Mouse (Mus musculus) heart, embryonic 11.5 days (tissue): ENCODE results near the gene Atg7. TPM values are rescaled to one million over a fixed set of nuclear protein-coding genes. Genes with fewer than 3 reads are reported as not detected.

Source experiments
- ATAC-seq: fragments of 200-750 bp; cut with Nextera tagmentation; replicated peaks from 2 replicates; pipeline ENCODE4 v1.8.0; 2017; ENCODE audit warnings: moderate library complexity; ENCODE audit not compliant: insufficient number of reproducible peaks, low FRiP score, low TSS enrichment
- H3K27ac ChIP-seq: fragments of 300-500 bp; sonication (generic); 2 replicates; pipeline ENCODE4 v1.5.1; 2014; ENCODE audit warnings: mild to moderate bottlenecking, low read depth, low read length
- H3K27me3 ChIP-seq: fragments of 300-500 bp; sonication (generic); 2 replicates; pipeline ENCODE4 v1.6.1; 2014; ENCODE audit warnings: mild to moderate bottlenecking, low read length, mixed read lengths; ENCODE audit not compliant: control insufficient read depth, insufficient read depth
- H3K36me3 ChIP-seq: fragments of 300-500 bp; sonication (generic); 2 replicates; pipeline ENCODE4 v1.6.1; 2014; ENCODE audit warnings: mild to moderate bottlenecking, low read length, moderate library complexity, mixed read lengths; ENCODE audit not compliant: control insufficient read depth, insufficient read depth
- H3K4me1 ChIP-seq: fragments of 300-500 bp; sonication (generic); 2 replicates; pipeline ENCODE4 v1.6.1; 2014; ENCODE audit warnings: low read length; ENCODE audit not compliant: control insufficient read depth, insufficient read depth
- H3K4me2 ChIP-seq: fragments of 300-500 bp; sonication (generic); 2 replicates; pipeline ENCODE4 v1.6.1; 2014; ENCODE audit warnings: mild to moderate bottlenecking, moderate library complexity
- H3K4me3 ChIP-seq: fragments of 300-500 bp; sonication (generic); 2 replicates; pipeline ENCODE4 v1.5.1; 2014; ENCODE audit warnings: low read depth, low read length
- H3K9ac ChIP-seq: fragments of 300-500 bp; sonication (generic); 2 replicates; pipeline ENCODE4 v1.6.1; 2014; ENCODE audit warnings: mild to moderate bottlenecking, low read depth, low read length, moderate library complexity
- H3K9me3 ChIP-seq: fragments of 300-500 bp; sonication (generic); replicated peaks from 2 replicates; pipeline ENCODE4 v1.6.1; 2016; ENCODE audit warnings: low read length; ENCODE audit not compliant: control insufficient read depth
- WGBS: fragments of 180-500 bp; shearing (Covaris S2); extraction: QIAGEN DNeasy Blood & Tissue Kit; methylation state at CpG from one replicate; pipeline ENCODE4 v1.1.7; 2014; ENCODE audit not compliant: insufficient replicate concordance; 5-methylcytosine and 5-hydroxymethylcytosine counted together
- polyA plus RNA-seq: library from polyadenylated mRNA; unstranded; fragments of >200 nt; fragmentation: Nextera tagmentation; extraction: Ambion mirVana; gene quantifications from 2 replicates; pipeline ENCODE4 v1.2.1, GENCODE M21; 2014

The Atg7 gene
- polyA plus RNA-seq, 1 experiment from 2014 or later, result 16.9 TPM

DNA sequence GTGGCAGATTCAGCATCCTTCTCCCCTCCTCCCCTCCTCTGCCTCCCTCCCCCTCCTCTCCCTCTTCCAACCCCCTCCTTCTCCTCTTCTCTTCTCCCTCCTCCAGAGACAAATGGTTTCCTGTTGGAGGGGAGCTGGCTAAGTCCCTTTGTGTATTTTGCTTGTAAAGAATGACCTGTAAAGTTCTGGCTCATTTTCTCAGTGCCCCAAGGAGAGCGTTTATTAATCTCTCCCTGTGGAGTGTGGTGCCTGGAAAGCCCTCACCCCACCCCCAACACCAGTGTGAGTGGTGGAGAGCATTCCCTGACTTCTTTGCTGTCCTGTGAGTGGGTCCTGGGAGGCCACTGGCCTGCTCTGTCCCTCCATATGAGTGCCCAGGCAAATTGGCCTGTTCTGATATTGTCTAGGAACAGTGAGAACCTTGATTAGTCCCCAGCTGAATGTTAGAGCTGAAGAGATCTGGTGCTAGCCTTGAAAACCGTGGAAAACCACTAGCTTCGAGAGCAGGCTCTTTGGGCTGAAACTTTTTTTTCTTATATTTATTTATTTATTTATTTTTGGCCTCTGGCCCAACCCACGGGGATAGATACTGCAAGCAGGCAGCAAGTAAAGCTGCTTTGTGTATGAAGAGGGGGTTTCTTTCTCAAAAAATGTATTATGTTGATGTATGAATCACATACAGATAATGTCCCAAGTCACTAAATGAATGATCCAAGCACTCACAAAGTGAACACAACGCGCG, 72.6 kb downstream of the Atg7 start:
- peaks cover 37% of the 10 kb centered on the region for H3K4me1 ChIP-seq

DNA sequence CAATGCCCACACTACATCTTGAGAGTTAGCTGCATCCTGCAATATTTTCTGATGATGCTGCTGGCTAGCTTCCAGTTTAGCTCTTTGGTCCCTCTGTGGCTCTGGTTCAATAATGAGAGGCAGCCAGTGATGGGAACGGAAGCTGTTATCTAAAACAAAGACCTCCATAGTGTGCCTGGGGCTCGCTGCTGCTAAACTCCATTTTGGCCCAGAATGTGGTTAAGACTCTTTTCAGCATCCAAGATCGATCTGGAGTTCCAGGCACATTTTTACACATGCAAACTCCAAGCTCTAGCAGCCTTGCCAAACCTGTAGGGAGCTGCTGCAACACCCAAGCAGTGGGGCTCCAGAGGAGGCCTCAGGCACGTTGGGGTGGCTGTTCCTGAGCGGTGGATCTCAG, 76.2 kb downstream of the Atg7 start:
- Histone ChIP-seq H3K27ac (peak overlapping the region; percentile 6; the same call in 1 of the 2 replicates), H3K9me3 (no peaks in the 10 kb centered on the region), H3K9ac (no peak overlapping the region), H3K4me1 (peaks cover 31% of the 10 kb centered on the region), H3K36me3 (no peaks in the 10 kb centered on the region), H3K4me2 (no peak overlapping the region; the same call in 1 of the 2 replicates), H3K27me3 (no peaks in the 10 kb centered on the region), H3K4me3 (no peak overlapping the region)
- no peak for ATAC-seq
- WGBS, result 41% methylated on average over 5 of the region's 5 CpGs

More for the DNA sequence above, 72.6 kb downstream of the Atg7 start:
- Histone ChIP-seq H3K27ac (no peak overlapping the region), H3K4me2 (no peak overlapping the region), H3K9me3 (no peaks in the 10 kb centered on the region), H3K27me3 (no peaks in the 10 kb centered on the region), H3K36me3 (no peaks in the 10 kb centered on the region), H3K4me3 (no peak overlapping the region), H3K9ac (0 out of 2 replicates have a peak overlapping the region, but pooled peaks have one; percentile 24)
- WGBS, result 60% methylated on average over 7 of the region's 7 CpGs
- no peak for ATAC-seq

DNA sequence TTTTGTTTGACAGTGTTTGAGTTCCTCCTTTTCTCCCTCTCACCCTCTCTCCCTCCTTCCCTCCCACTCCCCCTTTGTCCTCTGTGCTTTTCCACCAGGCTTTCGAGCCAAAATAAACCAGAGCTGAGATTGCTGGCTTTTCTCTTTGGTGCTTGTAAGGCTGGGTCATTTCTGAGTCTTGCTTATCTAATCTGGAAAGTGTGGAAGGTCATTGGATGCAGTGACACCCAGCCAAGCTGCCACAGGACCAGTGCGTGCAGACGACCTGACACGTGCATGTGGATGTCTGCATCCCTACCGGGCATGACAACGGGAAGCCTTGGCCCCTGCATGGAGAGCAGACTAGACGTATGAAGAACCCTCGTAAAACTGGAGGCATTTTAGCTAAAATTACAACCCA, 76.8 kb downstream of the Atg7 start:
- Histone ChIP-seq H3K36me3 (no peaks in the 10 kb centered on the region), H3K9me3 (no peaks in the 10 kb centered on the region), H3K27ac (0 out of 2 replicates have a peak overlapping the region, but pooled peaks have one; percentile 6), H3K4me3 (no peak overlapping the region), H3K4me2 (no peak overlapping the region; the same call in 1 of the 2 replicates), H3K4me1 (peaks cover 31% of the 10 kb centered on the region), H3K9ac (no peak overlapping the region), H3K27me3 (no peaks in the 10 kb centered on the region)
- ATAC-seq, result no peak; the same call in 1 of the 2 replicates
- 18% methylated on average over 8 of the region's 8 CpGs for WGBS

DNA sequence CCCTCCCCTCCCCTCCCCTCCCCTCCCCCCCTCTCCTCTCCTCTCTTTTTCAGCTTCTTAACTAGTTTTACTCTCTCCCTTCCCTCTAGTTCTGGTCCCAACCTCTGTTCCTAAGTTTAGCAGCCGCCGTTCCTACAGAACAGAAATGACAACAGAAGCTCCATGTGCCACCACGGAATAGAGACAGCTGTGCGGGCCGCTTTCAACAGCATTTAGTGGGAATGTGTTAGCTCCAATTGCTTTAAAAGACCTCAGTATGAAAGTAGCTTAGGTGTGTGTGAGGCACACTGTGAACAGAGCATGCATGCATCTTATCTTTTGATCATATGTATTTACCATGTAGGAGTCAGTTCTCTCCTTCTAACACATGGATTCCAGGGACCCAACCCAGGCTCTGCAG, 79.1 kb downstream of the Atg7 start:
- H3K4me3 ChIP-seq, result no peak overlapping the region
- H3K4me2 ChIP-seq, result no peak overlapping the region
- H3K9me3 ChIP-seq, result no peaks in the 10 kb centered on the region
- 72% methylated on average over 5 of the region's 5 CpGs for WGBS
- H3K9ac ChIP-seq, result no peak overlapping the region
- H3K4me1 ChIP-seq, result peaks cover 40% of the 10 kb centered on the region
- H3K27me3 ChIP-seq, result no peaks in the 10 kb centered on the region
- no peak for ATAC-seq
- H3K27ac ChIP-seq, result no peak overlapping the region
- H3K36me3 ChIP-seq, result no peaks in the 10 kb centered on the region

DNA sequence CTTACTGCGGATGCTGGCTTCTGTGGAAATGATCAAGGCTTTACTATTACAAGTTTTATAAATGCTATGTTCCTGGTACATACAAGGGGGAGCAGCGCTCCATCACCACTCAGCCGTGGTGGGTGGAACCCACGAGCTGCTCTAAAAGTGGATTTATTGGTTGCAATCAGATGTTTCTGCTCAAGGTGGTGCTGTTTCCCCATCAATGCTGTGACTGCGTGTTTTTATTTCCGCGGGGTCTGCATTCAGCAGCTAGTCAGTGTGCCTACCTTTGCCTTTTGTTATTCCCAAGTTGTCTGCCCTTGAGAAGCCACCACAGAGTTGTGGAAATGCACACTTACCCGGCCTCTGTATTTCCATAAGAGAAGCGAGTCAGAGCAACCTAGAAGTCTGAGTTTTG, 81.0 kb downstream of the Atg7 start:
- Histone ChIP-seq H3K27me3 (no peaks in the 10 kb centered on the region), H3K4me2 (no peak overlapping the region), H3K4me1 (peaks cover 37% of the 10 kb centered on the region), H3K27ac (no peak overlapping the region), H3K9me3 (no peaks in the 10 kb centered on the region), H3K36me3 (no peaks in the 10 kb centered on the region), H3K4me3 (no peak overlapping the region), H3K9ac (no peak overlapping the region)
- no peak for ATAC-seq
- WGBS, result 29% methylated on average over 9 of the region's 9 CpGs

DNA sequence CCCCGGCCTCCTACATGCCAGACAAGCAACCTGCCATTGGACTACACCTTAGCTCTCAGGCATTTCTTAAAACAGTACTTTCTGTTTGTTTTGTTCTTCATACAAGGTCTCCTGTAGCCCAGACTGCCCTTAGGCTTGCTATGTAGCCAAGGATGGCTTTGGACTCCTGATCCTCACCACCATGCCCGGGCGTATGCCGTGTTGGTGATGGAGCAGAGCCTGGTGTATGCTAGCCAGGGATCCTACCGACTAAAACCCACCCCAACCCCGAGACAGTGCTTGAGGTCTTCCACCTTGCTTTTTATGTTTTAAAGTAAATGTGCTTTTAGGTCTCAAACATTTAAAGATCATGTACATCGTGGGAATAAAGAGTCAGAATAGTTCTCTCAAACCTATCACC, 81.5 kb downstream of the Atg7 start:
- Histone ChIP-seq H3K4me2 (no peak overlapping the region), H3K9me3 (no peaks in the 10 kb centered on the region), H3K27me3 (no peaks in the 10 kb centered on the region), H3K4me3 (no peak overlapping the region), H3K9ac (0 out of 2 replicates have a peak overlapping the region, but pooled peaks have one; percentile 34), H3K36me3 (no peaks in the 10 kb centered on the region), H3K4me1 (peaks cover 32% of the 10 kb centered on the region), H3K27ac (no peak overlapping the region)
- WGBS, result 80% methylated on average over 7 of the region's 7 CpGs
- ATAC-seq, result no peak

DNA sequence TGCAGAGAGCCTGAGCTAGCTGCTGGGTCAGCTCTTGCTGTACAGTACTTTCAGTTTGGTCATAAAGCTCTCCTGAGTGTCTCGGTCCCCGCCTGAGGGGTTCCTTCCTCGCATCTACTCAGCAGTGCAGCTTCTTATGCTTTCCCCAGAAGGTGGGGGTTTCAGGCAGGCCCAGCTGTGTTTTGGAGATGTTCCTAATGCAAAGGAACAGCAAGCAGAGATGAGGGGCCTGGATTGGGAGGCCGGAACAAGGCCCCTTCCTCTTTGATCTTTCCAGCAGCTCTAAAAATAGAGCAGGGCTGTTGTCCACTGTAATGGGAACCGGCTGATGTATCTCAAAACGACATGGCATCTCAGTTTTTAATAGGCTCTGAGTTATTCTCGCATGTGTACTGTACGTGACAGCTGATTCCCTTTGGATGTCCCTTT, 82.3 kb downstream of the Atg7 start:
- Histone ChIP-seq H3K4me2 (peak overlapping the region; percentile 47), H3K4me3 (no peak overlapping the region), H3K27ac (peak overlapping the region; percentile 80), H3K36me3 (no peaks in the 10 kb centered on the region), H3K4me1 (peaks cover 24% of the 10 kb centered on the region), H3K9me3 (no peaks in the 10 kb centered on the region), H3K9ac (peak overlapping the region; percentile 66), H3K27me3 (no peaks in the 10 kb centered on the region)
- WGBS, result 25% methylated on average over 8 of the region's 8 CpGs
- no peak for ATAC-seq

DNA sequence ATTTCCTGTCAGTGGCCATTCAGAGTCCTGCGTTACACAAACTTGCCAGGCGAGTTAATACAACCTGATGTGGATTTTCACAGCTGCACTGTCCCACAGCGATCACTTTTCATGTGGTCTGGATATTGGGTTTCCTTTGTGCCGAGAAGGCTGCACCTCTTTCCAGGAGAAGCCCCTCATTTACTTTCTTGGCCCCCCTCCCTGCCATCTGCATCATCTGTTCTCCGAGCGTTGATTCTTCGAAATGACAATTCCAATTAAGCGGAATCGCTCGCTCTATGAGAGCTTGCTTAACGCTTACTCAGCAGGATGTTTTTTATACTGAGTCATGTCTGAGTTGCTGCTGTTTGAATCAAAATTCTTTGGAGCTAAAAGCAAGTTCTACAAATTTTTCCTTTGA, 83.8 kb downstream of the Atg7 start:
- no peak overlapping the region for H3K9ac ChIP-seq
- no peak overlapping the region for H3K27ac ChIP-seq
- no peaks in the 10 kb centered on the region for H3K36me3 ChIP-seq
- 81% methylated on average over 11 of the region's 11 CpGs for WGBS
- no peak for ATAC-seq
- no peak overlapping the region for H3K4me3 ChIP-seq
- H3K4me1 ChIP-seq, result peaks cover 23% of the 10 kb centered on the region
- no peaks in the 10 kb centered on the region for H3K9me3 ChIP-seq
- H3K27me3 ChIP-seq, result no peaks in the 10 kb centered on the region
- H3K4me2 ChIP-seq, result no peak overlapping the region

DNA sequence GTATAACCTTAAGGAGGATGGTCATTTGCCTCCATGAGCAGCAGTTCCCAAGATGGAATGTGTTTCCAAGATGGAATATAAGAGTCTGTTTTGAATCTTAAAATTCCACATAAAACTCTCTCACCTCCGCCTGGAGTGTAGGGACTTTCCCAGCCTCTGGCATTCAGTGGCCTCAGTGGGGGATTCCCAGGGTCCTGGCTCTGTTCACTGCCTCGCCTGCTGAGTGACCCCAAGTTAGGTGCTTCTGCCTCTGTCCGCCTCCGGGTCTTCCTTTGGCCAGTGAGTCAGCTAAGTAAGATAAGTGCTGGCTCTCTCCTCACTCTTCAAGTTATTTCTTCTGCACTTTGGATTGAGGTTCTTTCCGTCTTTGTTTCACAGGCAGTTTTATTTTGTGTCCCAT, 90.3 kb downstream of the Atg7 start:
- WGBS, result 69% methylated on average over 5 of the region's 5 CpGs
- H3K9ac ChIP-seq, result no peak overlapping the region
- H3K9me3 ChIP-seq, result no peaks in the 10 kb centered on the region
- no peak overlapping the region for H3K4me3 ChIP-seq
- H3K4me2 ChIP-seq, result no peak overlapping the region
- peaks cover 3% of the 10 kb centered on the region; the same call in 1 of the 2 replicates for H3K4me1 ChIP-seq
- no peak for ATAC-seq
- no peaks in the 10 kb centered on the region for H3K36me3 ChIP-seq
- no peaks in the 10 kb centered on the region for H3K27me3 ChIP-seq
- no peak overlapping the region for H3K27ac ChIP-seq
